Mouse (Mus musculus) liver, postnatal 0 days (tissue): ENCODE results near the gene Ephx1.

ENCODE experiments used
- CTCF ChIP-seq: sonication (generic); IDR thresholded peaks from 2 replicates; pipeline ENCODE4 v1.5.1; 2016; ENCODE audit warnings: antibody characterized with exemption, low read depth
- EP300 ChIP-seq: IDR thresholded peaks from 2 replicates; pipeline ENCODE4 v1.6.1; 2016; ENCODE audit warnings: antibody characterized with exemption, low read depth, mild to moderate bottlenecking

GRCm38 (mm10) chr1:180952808-180953207 lies 67.9 kb downstream of the Ephx1 start:
- TF ChIP-seq EP300 (no peak), CTCF (no peak)
